Comparison of ENCODE assay signal across 26 mouse cellular contexts in the genomic region with DNA sequence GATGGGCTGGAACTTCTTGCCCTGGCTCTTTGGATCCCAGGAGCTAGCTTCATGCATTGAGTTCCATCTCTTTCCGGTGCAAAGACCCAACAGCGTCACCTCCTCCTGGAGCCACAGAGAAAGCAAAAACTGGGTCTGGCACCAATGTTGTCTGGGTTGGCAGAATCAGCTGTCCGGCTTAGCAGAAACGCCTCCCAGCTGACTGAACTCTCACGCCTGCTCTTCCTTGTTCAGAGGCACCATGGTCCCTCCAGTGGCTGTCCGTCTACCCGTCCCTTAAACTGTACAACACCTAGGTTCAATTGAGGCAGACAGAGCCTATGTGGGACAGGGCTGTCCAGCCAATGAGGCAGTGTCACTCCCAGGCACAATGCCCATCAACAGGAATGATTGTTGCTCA. TPM values are rescaled to one million over a fixed set of nuclear protein-coding genes. Genes with fewer than 3 reads are reported as not detected.
DNase-seq lines count a peak whose midpoint lies in the region; ATAC-seq and TF ChIP-seq lines count a peak whose summit lies in the region.
"Had no signal": no experiment of that assay in that cellular context is flagged by ENCODE, and none has a peak within 500 bp of the region (broad histone marks: within the 10 kb centered on the region; RNA-seq: fewer than 3 reads in every experiment).

No protein-coding gene starts in this region.

- WGBS in midbrain, embryonic 10.5 days = 93% methylated on average over 7 of the region's 7 CpGs
- WGBS in midbrain, embryonic 15.5 days = 86% methylated on average over 7 of the region's 7 CpGs
- 76% methylated on average over 7 of the region's 7 CpGs for WGBS in forebrain, postnatal 0 days
- 94% methylated on average over 7 of the region's 7 CpGs for WGBS in midbrain, embryonic 13.5 days

- no peaks in the 10 kb centered on the region for H3K36me3 ChIP-seq in midbrain, embryonic 10.5 days
- no peaks in the 10 kb centered on the region for H3K36me3 ChIP-seq in midbrain, embryonic 15.5 days (replicated peaks)
- H3K36me3 ChIP-seq in forebrain, postnatal 0 days (ENCODE audit: insufficient read depth) = no peaks in the 10 kb centered on the region
- H3K36me3 ChIP-seq in midbrain, embryonic 13.5 days = no peaks in the 10 kb centered on the region
- H3K36me3 ChIP-seq: heart, embryonic 12.5 days; limb, embryonic 10.5 days had no signal

- peaks cover 61% of the 10 kb centered on the region for H3K4me1 ChIP-seq in midbrain, embryonic 10.5 days
- H3K4me1 ChIP-seq in midbrain, embryonic 15.5 days = peaks cover 41% of the 10 kb centered on the region
- peaks cover 31% of the 10 kb centered on the region for H3K4me1 ChIP-seq in forebrain, postnatal 0 days (ENCODE audit: insufficient read depth)
- H3K4me1 ChIP-seq in midbrain, embryonic 13.5 days (replicated peaks) = peaks cover 52% of the 10 kb centered on the region

- H3K27ac ChIP-seq in midbrain, embryonic 10.5 days (replicated peaks) = peak overlapping the region; percentile 97
- H3K27ac ChIP-seq in midbrain, embryonic 15.5 days = no peak overlapping the region
- H3K27ac ChIP-seq in forebrain, postnatal 0 days (ENCODE audit: low read depth, low read length) = peak overlapping the region; percentile 95; the same call in 1 of the 2 replicates
- H3K27ac ChIP-seq in midbrain, embryonic 13.5 days = peak overlapping the region; percentile 99
- H3K27ac ChIP-seq: limb, embryonic 10.5 days had no signal

- peak; percentile 37 for DNase-seq in cerebellum, adult 8-10 months
- DNase-seq in cerebellum, postnatal 36 days = no peak
- no peak for DNase-seq in midbrain, embryonic 10.5 days (ENCODE audit: low spot score)
- DNase-seq in forebrain, postnatal 0 days = no peak
- DNase-seq in lung, postnatal 25 days (ENCODE audit: low spot score) = no peak
- DNase-seq: adrenal gland, postnatal 10 days; heart, postnatal 14 days; kidney, adult 8-10 months; kidney, postnatal 14 days; lung, adult 2 months; lung, postnatal 36 days; thymus, postnatal 14 days had no signal

- H3K4me2 ChIP-seq in midbrain, embryonic 15.5 days = no peak overlapping the region
- H3K4me2 ChIP-seq in forebrain, postnatal 0 days (ENCODE audit: low read depth) = no peak overlapping the region
- H3K4me2 ChIP-seq in midbrain, embryonic 13.5 days (replicated peaks) = no peak overlapping the region
- H3K4me2 ChIP-seq: heart, embryonic 12.5 days had no signal

- ATAC-seq in midbrain, embryonic 15.5 days (replicated peaks) = no peak
- no peak for ATAC-seq in forebrain, postnatal 0 days
- no peak for ATAC-seq in midbrain, embryonic 13.5 days
- no peak for ATAC-seq in frontal cortex, adult (ENCODE audit: low TSS enrichment)
- ATAC-seq: activated CD4-positive, CD25-positive, alpha-beta regulatory T cell, adult 4 months; CD4-positive, CD25-positive, alpha-beta regulatory T cell, adult 4 months; Patski had no signal

- H3K9me3 ChIP-seq in midbrain, embryonic 10.5 days (replicated peaks) = no peaks in the 10 kb centered on the region
- H3K9me3 ChIP-seq in midbrain, embryonic 15.5 days = no peaks in the 10 kb centered on the region
- H3K9me3 ChIP-seq in forebrain, postnatal 0 days (ENCODE audit: low read length) = no peaks in the 10 kb centered on the region
- H3K9me3 ChIP-seq in midbrain, embryonic 13.5 days = no peaks in the 10 kb centered on the region
- H3K9me3 ChIP-seq: heart, embryonic 12.5 days; limb, embryonic 10.5 days had no signal

- H3K4me3 ChIP-seq in midbrain, embryonic 10.5 days = no peak overlapping the region
- no peak overlapping the region for H3K4me3 ChIP-seq in midbrain, embryonic 15.5 days
- H3K4me3 ChIP-seq in forebrain, postnatal 0 days (ENCODE audit: low read depth, low read length) = no peak overlapping the region
- no peak overlapping the region for H3K4me3 ChIP-seq in midbrain, embryonic 13.5 days (replicated peaks)
- H3K4me3 ChIP-seq: heart, embryonic 12.5 days; limb, embryonic 10.5 days had no signal

- no peak for TF ChIP-seq CTCF in forebrain, postnatal 0 days (IDR thresholded peaks at IDR 0.05; ENCODE audit: low read depth)

- no peak overlapping the region for H3K9ac ChIP-seq in midbrain, embryonic 15.5 days
- H3K9ac ChIP-seq in forebrain, postnatal 0 days = no peak overlapping the region
- no peak overlapping the region for H3K9ac ChIP-seq in midbrain, embryonic 13.5 days (replicated peaks)
- H3K9ac ChIP-seq: heart, embryonic 12.5 days had no signal

- peaks cover 22% of the 10 kb centered on the region for H3K27me3 ChIP-seq in midbrain, embryonic 10.5 days (ENCODE audit: low read depth, poor library complexity, severe bottlenecking)
- H3K27me3 ChIP-seq in midbrain, embryonic 15.5 days (replicated peaks) = no peaks in the 10 kb centered on the region
- no peaks in the 10 kb centered on the region for H3K27me3 ChIP-seq in forebrain, postnatal 0 days (ENCODE audit: insufficient read depth, low read length)
- peaks cover 6% of the 10 kb centered on the region; the same call in 1 of the 2 replicates for H3K27me3 ChIP-seq in midbrain, embryonic 13.5 days

RNA-seq across cellular contexts. Expression of a gene that starts 1.4 kb away (rescaled TPM):
- 57.3 and 69.1 TPM in 2 replicates for polyA plus RNA-seq in midbrain, embryonic 10.5 days (2016; fragmentation: Nextera tagmentation; extraction: Ambion mirVana)
- 21.4 and 28.4 TPM in 2 replicates for polyA plus RNA-seq in midbrain, embryonic 15.5 days (2015; fragmentation: Nextera tagmentation; extraction: Ambion mirVana)
- total RNA-seq in forebrain, postnatal 0 days (2014; rRNA removed) = 28.2 and 29.1 TPM in 2 replicates
- polyA plus RNA-seq in forebrain, postnatal 0 days (2015; fragmentation: Nextera tagmentation; extraction: Ambion mirVana) = 12.0 and 20.1 TPM in 2 replicates
- polyA plus RNA-seq in midbrain, embryonic 13.5 days (2015; fragmentation: Nextera tagmentation; extraction: Ambion mirVana) = 30.1 and 33.6 TPM in 2 replicates
- total RNA-seq: gastrocnemius, adult 8-10 months; liver, adult 2 months had no signal
- polyA plus RNA-seq: activated CD4-positive, CD25-positive, alpha-beta regulatory T cell, adult 4 months; CD4-positive, CD25-positive, alpha-beta regulatory T cell, adult 4 months; liver, adult 2 months had no signal

RNA-seq across cellular contexts. Expression of a gene that starts 1.5 kb away (rescaled TPM):
- polyA plus RNA-seq in midbrain, embryonic 10.5 days (2016; fragmentation: Nextera tagmentation; extraction: Ambion mirVana) = 0.27 and 0.36 TPM in 2 replicates
- not detected in 2 replicates for polyA plus RNA-seq in midbrain, embryonic 15.5 days (2015; fragmentation: Nextera tagmentation; extraction: Ambion mirVana)
- total RNA-seq in forebrain, postnatal 0 days (2014; rRNA removed) = not detected in 2 replicates
- not detected in 2 replicates for polyA plus RNA-seq in forebrain, postnatal 0 days (2015; fragmentation: Nextera tagmentation; extraction: Ambion mirVana)
- not detected in 2 replicates for polyA plus RNA-seq in midbrain, embryonic 13.5 days (2015; fragmentation: Nextera tagmentation; extraction: Ambion mirVana)
- total RNA-seq: adrenal gland, postnatal 10 days; gastrocnemius, adult 8-10 months; granulocyte monocyte progenitor cell, adult 5-6 weeks; heart, postnatal 14 days; left cerebral cortex, adult 18-20 months; liver, adult 2 months had no signal
- polyA plus RNA-seq: activated CD4-positive, CD25-positive, alpha-beta regulatory T cell, adult 4 months; CD4-positive, CD25-positive, alpha-beta regulatory T cell, adult 4 months; heart, embryonic 12.5 days; intestine, embryonic 14.5 days; limb, embryonic 10.5 days; liver, adult 2 months; lung, adult 2 months; testis, adult 2 months had no signal

RNA-seq across cellular contexts. Expression of a gene that starts 32.0 kb away (rescaled TPM):
- 1.1 and 1.7 TPM in 2 replicates for polyA plus RNA-seq in midbrain, embryonic 10.5 days (2016; fragmentation: Nextera tagmentation; extraction: Ambion mirVana)
- 0.40 and 0.46 TPM in 2 replicates for polyA plus RNA-seq in midbrain, embryonic 15.5 days (2015; fragmentation: Nextera tagmentation; extraction: Ambion mirVana)
- total RNA-seq in forebrain, postnatal 0 days (2014; rRNA removed) = 3.2 TPM in 2 replicates
- 0.57 and 0.79 TPM in 2 replicates for polyA plus RNA-seq in forebrain, postnatal 0 days (2015; fragmentation: Nextera tagmentation; extraction: Ambion mirVana)
- polyA plus RNA-seq in midbrain, embryonic 13.5 days (2015; fragmentation: Nextera tagmentation; extraction: Ambion mirVana) = 0.35 and 1.2 TPM in 2 replicates
- total RNA-seq: granulocyte monocyte progenitor cell, adult 5-6 weeks had no signal
- polyA plus RNA-seq: CD4-positive, CD25-positive, alpha-beta regulatory T cell, adult 4 months; limb, embryonic 10.5 days had no signal

RNA-seq across cellular contexts. Expression of a gene that starts 53.8 kb away (rescaled TPM):
- polyA plus RNA-seq in midbrain, embryonic 10.5 days (2016; fragmentation: Nextera tagmentation; extraction: Ambion mirVana) = 19.0 TPM in 2 replicates
- 9.3 and 9.4 TPM in 2 replicates for polyA plus RNA-seq in midbrain, embryonic 15.5 days (2015; fragmentation: Nextera tagmentation; extraction: Ambion mirVana)
- total RNA-seq in forebrain, postnatal 0 days (2014; rRNA removed) = 4.4 and 7.9 TPM in 2 replicates
- 5.5 and 5.8 TPM in 2 replicates for polyA plus RNA-seq in forebrain, postnatal 0 days (2015; fragmentation: Nextera tagmentation; extraction: Ambion mirVana)
- polyA plus RNA-seq in midbrain, embryonic 13.5 days (2015; fragmentation: Nextera tagmentation; extraction: Ambion mirVana) = 5.9 and 7.1 TPM in 2 replicates
- total RNA-seq: granulocyte monocyte progenitor cell, adult 5-6 weeks had no signal
- polyA plus RNA-seq: CD4-positive, CD25-positive, alpha-beta regulatory T cell, adult 4 months had no signal
